Mouse (Mus musculus): ENCODE measurements around the gene Rpl35a.

DNA sequence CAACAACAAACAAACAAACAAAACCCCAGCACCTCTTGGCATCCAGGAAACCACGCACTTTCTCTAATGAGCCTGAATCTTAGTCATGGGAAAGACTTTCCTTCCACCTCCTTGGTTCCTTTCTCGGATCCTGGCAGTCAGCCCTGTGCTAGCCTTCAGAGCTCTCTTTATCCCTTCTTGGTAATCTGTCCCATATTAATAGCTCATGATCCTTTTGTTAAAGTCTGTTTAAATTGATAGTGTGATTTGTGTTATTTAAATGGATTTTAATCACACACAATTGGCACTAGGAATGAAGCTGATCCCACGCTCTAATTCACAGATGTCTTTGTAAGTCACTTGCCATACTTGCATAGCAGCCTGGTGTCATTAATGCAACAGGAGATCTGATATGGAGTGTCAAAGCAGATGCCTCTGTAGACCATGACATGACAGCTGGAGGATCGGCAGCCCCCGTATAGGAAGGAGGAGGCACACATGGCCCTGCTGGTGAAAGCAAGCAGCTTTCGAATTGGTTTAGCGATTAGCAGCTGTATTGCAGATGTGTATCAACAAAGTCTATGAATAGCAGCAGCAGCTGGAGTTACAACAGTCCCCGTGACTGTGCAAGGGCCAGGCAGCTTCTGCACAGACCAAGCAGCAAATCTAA, 31.7 kb upstream of the Rpl35a start:
- TF ChIP-seq CTCF (IDR thresholded peaks at IDR 0.05; ENCODE audit: control insufficient read depth, insufficient read depth, insufficient replicate concordance, low read depth, low read length) (no peak), POLR2A (IDR thresholded peaks at IDR 0.05; ENCODE audit: control insufficient read depth, low read depth, low read length) (no peak)
